Mouse (Mus musculus): ENCODE results near the gene Rims3.

Rims3 gene

GRCm38 (mm10) chr4:120854588-120855319, at the start of gene Rims3:
Gene Rims3, plus strand, starts transcription at chr4:120854816.
- DNase-seq (ENCODE audit: low spot score in 2 of 2): peak in 1 of 2 experiments; percentile 7

DNA sequence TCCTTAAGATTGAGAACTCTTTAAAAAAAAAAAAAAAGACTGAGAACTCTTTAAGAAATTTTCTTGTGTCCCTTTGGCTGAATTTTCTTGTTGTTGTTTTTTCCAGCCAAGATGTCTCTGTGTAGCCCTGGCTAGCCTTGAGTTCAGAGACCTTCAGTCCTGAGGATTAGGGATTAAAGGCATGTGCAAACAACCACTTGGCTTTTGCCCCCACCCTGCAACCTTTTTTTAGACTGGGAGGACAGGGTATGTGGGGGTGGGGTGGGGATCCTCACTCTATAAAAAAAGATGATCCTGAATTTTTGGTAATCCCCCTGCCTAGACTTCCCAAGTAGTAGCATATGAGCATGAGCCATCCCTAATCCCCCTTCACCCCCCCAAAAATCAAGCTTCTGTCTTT, 48.8 kb upstream of the Rims3 start:
- no peak for DNase-seq (ENCODE audit: low spot score in 2 of 2)

GRCm38 (mm10) chr4:120813762-120814161, 40.9 kb upstream of the Rims3 start:
- DNase-seq (ENCODE audit: low spot score in 2 of 2): no peak

GRCm38 (mm10) chr4:120814171-120814570, 40.4 kb upstream of the Rims3 start:
- no peak for DNase-seq (ENCODE audit: low spot score in 2 of 2)

GRCm38 (mm10) chr4:120815163-120815562, 39.5 kb upstream of the Rims3 start:
- no peak for DNase-seq (ENCODE audit: low spot score in 2 of 2)

GRCm38 (mm10) chr4:120815622-120816334, 38.8 kb upstream of the Rims3 start:
- DNase-seq (ENCODE audit: low spot score in 2 of 2): peak; percentile 57 to 70

DNA sequence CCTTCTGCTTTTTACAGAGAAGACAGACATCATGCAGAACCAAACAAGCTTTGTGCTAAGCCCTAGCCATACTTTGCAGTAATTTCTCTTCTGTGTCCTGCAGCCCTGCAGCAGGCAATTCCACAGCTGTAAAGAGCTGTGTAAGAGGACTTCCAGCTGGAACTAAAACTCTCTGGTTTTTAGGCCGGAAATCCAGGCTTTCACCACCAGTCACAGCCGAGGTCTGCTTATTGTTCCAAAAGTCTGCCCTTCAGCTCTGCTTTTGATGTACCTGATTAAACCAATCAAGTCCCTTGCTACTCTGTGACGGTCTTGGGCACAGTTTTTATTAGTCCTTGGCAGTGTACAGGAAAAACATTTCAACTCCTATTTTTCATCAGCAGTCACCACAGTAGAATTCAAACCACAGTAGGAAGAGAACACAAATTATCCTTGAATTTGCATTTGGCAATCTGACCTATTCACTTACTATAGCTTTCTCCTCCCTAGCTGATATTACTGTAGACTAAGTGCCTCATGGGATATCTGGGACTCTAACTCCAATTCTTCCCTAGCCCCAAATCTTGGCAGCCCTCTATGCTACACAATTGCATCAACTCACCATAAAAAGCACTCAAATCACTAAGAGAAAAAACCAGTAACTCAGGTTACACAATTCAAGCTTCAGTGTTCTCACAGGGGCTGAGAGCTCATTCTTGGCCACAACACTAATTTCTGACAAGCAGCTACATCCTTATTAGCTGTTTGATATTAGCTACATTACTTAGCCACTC, 37.4 kb upstream of the Rims3 start:
- no peak for DNase-seq (ENCODE audit: low spot score in 2 of 2)

GRCm38 (mm10) chr4:120817951-120818350, 36.7 kb upstream of the Rims3 start:
- no peak for DNase-seq (ENCODE audit: low spot score in 2 of 2)

DNA sequence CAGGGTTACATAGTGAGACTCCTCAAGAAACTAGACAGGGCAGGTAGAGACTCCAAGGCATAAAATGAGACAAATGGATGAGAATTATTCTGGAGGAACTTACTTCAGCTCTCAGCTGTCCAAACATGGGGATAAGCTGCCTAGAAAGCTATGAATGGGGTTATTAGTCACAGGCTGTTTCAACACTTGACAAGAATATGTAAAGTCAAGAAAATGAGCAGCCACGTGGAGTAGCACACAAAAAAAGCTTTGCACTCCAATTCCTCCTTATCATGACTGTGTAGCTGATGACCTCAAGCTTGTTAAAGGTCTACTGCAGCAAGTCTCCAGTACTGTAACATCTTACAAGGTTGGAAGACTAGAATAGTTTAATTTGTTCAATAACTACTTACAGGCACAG, 35.3 kb upstream of the Rims3 start:
- DNase-seq (ENCODE audit: low spot score in 2 of 2): no peak

DNA sequence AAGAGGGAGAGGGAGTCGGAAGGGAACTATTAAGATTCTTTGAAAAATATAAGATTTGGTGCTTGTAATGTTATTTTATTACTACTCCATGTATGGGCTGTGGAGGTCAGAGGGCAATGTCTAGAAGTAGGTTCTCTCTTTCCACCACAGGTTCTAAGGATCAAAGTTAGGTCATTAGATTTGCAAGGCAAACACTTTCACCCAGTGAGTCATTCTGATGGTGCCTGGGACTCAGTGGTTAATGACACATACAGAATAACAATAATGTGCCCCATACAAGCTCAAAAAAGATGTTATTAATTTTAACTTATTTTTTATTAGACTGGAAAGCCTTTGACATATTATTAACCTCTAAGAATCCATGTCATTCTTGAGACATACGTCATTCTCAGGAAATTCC, 34.7 kb upstream of the Rims3 start:
- DNase-seq (ENCODE audit: low spot score in 2 of 2): no peak

GRCm38 (mm10) chr4:120822191-120822911, 32.3 kb upstream of the Rims3 start:
- DNase-seq (ENCODE audit: low spot score in 2 of 2): no peak

GRCm38 (mm10) chr4:120825100-120825553, 29.5 kb upstream of the Rims3 start:
- DNase-seq (ENCODE audit: low spot score in 2 of 2): peak; percentile 88 to 94

DNA sequence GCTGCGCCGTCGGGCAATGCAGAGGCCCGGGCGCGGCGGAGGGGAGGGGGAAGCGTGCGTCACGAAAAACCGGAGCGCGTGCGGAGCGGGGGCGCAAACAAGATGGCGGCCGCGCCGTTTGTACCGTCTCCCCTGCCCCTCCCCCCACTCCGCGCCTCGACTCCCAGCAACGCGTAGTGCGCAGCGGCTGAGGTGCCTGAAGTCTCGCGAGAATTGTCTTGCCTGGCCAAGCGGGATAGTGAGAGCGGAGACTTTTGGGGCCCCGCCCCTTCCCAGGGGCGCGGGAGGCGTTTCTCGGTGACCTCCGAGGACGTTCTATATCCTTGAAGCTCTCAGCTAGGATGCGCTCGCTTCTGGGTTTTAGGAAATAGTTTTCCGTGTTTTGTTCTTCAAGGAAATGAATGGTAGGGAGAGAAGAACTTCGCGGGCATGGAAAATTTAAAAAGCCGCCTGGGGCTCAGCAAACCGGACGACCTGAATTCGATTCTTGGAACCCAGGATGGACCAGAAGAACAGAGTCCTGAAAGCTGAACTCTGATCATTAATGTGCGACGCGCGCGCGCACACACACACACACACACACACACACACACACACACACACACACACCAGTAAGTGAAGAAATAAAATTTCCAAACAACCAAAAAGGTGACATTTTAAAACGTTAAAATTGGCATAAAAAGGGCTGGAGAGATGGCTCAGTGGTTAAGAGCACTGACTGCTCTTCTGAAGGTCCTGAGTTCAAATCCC, 28.9 kb upstream of the Rims3 start:
- peak; percentile 94 to 97 for DNase-seq (ENCODE audit: low spot score in 2 of 2)

DNA sequence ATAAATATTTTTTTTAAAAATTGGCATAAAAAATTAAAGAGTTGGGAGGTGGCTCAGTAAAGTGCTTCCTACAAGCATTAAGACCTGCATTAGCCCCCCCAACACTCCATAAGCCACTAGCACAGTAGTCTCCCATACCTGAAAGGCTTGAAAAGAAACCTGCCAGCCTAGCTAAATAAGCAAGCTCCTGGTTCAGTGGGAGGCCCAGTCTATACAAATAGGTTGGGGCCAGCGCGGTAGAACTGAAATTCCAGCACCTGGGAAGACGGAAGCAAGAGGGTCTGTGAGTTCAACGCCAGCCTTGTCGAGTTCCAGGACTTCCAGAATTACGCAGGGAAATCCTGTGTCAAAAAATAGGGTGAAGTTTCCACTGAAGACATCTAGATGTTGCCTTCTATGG, 28.2 kb upstream of the Rims3 start:
- DNase-seq (ENCODE audit: low spot score in 2 of 2): no peak

GRCm38 (mm10) chr4:120830767-120831166, 23.8 kb upstream of the Rims3 start:
- no peak for DNase-seq (ENCODE audit: low spot score in 2 of 2)

DNA sequence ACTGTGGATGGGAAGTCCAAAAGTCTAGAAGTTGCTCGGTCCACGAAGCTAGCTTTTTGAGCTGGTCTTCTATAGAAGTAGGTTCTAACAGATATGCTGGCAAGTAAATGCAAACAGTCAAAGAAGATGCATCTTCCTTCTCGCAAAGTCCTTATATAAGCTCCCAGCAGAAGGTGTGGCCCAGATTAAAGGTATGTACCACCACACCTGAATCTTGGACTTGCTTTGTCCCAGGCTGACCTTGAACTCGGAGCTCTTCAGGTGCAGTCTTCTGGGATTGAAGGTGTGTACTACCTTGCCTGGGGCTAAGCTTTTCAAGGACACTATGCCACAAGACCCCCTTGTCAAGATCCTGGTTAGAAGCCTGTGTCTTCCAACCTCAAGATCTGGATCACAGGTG, 23.1 kb upstream of the Rims3 start, which contains the start of gene Nfyc:
Nfyc (minus strand) TSS at position 101 of the 400 bp plus-strand sequence.
- no peak for DNase-seq (ENCODE audit: low spot score in 2 of 2)

GRCm38 (mm10) chr4:120841342-120841741, 13.3 kb upstream of the Rims3 start:
- DNase-seq (ENCODE audit: low spot score in 2 of 2): no peak

DNA sequence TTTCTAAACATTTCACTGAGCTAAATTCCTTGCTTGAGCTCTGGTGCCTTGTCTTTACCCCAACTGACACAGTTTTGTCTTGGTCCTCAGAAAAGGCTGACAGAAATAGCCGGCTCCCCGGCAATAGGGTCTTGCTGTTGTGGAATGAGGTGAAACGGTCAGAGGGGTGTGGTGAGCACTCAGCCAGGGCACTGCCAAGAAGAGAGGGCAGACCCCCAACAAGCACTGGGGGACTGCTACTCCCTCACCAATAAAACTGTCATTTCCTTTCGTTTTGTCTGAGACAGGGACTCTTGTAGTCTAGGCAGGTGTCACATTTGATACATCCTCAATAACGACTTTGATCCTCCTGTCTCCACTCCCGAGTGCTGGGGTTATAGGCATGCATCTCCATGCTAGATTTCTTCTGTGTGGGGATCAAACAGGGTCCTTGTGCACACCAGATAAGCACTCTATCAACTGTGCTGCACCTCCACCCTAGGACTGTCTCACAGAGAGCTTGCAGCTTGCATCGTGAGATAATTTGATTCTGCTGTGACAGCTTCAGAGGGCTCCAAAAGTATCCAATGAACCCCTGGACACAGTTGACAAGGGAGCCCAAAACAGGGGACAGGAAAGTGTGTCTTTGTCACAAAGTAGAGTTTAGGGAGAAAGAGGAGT, 10.1 kb upstream of the Rims3 start:
- no peak for DNase-seq (ENCODE audit: low spot score in 2 of 2)

GRCm38 (mm10) chr4:120845098-120845497, 9.5 kb upstream of the Rims3 start:
- DNase-seq (ENCODE audit: low spot score in 2 of 2): no peak

DNA sequence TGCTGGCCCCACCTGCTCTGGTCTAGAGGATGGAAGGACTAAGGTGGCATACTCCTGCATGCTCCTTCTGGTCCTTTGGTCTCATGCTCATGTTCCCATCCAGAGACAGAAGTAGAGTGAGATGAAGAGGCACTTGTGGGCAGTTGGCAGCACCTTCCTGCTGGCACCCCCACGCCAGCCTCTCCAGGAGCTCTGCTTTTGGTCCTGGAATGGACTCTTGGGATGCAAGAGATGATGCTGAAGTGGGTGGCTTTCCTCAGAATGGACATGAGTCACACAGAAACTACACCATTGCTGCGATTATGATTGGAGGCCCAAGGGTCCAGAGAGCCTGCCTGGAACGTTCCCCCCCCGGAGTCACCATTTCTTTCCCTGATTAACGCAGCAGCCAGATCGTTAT, 5.7 kb upstream of the Rims3 start:
- DNase-seq (ENCODE audit: low spot score in 2 of 2): no peak
